Mouse (Mus musculus) megakaryocyte, adult 5-6 weeks (primary cell): ENCODE data around the gene Pam16. TPM values are rescaled to one million over a fixed set of nuclear protein-coding genes. Genes with fewer than 3 reads are reported as not detected.

ENCODE experiments used
- ATAC-seq: 2 replicates; pipeline ENCODE4 v1.8.0; 2016; ENCODE audit warnings: mild to moderate bottlenecking, inconsistent platforms; ENCODE audit not compliant: poor library complexity, severe bottlenecking
- total RNA-seq, 2 experiments: library from RNA; stranded (forward) in 1 of 2; stranded (reverse) in 1 of 2; fragments of 153-499, 151-499 nt in 1 of 2; fragments of 221-1000, 200-1000 nt in 1 of 2; gene quantifications; 2 replicates each; pipeline versions ENCODE4 v1.2.3 to v1.2.4; 2015 to 2017

The Pam16 gene
- total RNA-seq, 2 experiments from 2014 or later, result 18.1 to 30.8 TPM

DNA sequence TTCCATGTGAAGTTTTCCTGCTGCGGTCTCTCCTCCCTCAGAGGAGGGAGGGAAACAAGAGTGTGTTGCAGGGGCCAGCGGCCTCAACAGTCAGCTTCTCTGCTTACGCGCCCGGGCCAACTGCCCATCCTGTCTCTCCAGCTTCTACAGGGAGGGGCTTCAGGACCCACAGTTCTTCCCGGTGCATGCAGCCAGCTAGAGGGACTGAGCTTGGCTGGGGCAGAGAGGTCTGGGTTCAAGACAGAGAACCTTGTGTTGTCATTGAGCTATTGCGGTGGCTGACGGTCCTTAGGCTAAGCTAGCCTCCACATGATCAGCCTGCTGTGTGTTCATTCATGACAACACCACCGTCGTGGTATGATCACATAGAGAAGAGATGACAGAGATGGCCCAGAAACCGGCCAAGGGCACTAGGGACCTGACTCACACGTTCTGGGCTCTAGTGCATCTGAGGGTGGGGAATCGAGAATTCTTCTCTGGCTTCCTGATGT lies 22.9 kb upstream of the Pam16 start:
- no peak for ATAC-seq

DNA sequence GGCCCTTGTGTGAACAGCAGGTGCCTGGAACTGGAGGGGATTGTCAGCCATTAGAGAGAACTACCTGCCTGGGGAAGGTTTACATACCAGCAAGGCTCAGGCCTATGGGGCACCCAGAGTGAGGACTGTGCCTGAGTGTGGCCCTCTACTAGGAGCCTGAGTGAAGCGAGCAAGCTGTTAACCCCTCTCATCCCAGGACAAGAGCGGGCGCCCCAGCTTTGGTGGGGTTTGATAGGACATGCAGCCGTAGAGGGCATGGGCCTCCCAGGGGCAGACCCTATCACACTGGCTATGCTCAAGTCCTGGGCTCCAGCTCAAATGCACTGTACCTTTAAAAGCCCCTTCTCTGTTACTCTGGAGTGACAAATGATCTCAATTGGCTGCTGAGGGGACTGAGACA lies 22.0 kb upstream of the Pam16 start:
- ATAC-seq, result no peak

DNA sequence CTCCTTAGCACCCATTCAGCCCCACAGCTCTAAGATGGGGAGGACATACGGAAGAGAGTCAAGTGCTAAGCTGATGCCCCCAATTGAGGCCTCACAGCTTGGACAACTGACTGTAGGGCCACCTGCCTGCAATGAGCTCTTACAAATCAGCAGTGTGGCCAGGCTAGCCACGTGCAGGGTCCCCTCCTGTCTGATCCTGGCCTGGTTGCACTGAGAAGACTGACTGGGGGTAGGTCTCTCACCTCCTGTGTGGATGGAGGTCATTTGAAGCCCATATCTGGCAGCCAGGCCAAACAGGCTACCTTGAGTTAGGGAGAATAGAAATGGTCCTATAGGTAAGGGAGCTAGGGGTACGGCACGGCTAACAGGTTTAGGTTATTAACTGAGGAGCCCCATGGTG lies 21.1 kb upstream of the Pam16 start:
- no peak for ATAC-seq

DNA sequence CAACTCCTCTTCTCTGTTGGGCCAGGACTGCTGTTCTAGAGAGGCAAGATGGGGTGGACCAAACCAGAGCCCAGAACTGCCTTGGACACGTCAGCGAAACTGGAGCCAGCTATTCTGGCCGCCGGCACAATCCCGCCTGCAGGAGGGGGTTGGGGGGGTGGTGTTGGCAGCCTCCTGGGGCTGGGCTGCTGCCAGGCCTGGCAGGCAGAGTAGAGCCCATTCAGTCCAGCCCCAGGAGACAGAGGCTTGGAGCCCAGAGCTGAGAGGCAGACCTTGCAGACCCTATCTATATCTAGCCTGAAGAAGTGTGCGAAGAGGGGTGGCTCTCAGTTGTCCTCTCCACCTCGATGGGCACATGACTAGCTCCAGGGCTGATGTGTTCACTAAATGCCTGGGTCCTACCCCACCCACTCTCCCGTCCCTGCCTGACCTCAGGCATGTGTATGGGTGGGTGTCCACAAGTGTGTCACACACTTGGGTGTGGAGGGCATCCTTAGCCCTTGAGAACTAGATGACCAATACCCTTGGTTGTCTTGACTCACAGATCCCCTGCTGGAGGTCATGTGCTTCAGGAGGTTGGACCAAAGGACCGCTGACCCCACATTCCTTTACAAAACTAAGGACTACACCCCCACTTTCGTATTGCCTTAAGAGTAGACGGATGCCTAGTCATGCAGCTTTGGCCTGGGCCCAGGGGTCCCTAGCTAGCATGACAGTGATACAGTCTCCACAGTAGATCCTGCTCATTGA lies 19.1 kb upstream of the Pam16 start:
- no peak for ATAC-seq

DNA sequence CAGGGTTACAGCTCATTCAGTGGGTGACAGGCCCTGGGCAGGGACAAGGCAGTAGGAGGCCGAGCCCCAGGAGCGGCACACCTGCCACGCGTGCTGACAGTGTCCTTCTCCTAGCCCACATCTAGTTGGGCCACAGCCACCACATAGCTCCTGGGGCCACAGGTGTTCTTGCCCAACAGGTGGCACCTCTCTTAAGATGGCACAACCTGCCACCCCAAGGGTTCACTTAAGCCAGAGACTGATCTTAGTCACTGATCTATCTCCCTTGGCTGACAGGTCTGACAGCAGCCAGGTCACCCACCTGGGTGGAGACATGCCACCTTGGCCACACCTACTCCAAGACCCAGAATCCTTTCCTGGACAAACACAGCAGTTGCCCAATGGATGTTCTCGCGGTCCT lies 18.1 kb upstream of the Pam16 start:
- no peak for ATAC-seq

DNA sequence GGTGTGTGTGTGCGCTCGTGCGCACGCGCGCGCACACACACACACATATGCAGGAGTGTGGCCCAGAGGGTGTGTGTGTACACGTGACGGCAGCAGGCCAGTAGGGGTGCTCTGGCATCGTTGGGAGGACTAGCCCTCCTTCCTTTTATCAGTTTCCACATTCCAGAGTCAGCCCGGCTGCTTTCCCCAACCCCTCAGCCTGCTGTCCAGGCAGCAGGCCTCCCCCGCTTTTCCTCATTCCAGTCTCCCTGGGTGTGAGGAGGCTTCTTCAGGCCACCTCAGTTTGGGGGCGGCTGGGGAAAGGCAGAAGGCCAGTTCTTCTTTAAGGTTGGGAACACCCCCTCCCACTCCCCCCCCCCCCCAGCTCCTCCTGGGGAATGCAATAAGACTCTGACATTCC lies 17.4 kb upstream of the Pam16 start:
- ATAC-seq, result no peak

DNA sequence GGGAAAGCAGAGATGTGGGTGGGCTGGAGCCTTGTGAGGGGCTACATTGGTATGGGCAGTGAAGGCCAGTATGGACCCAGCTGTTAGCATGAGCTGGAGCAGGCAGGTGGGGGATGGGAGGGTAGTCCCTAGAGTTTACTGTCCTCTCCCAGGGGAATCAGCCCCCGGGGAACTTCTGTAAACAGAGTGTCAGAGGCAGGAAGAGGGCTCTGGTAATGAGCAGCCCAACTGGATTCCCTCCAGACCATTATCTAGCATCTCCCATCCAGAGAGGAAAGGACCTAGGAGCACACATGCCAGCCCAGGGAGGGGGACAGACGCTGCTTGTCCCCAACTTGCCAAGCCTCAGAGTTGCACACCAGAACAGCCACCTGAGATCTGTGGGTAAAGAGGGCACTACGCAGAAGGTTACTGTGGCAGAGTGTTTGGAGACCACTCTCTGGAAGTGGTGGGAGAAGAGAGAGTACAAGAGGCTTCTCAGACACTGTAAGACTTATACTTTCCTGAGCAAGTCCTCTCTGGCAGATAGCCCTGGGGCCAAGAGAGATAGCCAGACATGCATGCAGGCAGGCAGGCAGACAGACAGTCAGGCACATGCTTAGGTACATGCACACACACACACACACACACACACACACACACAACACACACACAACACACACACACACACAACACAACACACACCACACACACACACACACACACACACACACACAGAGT lies 16.5 kb upstream of the Pam16 start:
- ATAC-seq, result no peak

DNA sequence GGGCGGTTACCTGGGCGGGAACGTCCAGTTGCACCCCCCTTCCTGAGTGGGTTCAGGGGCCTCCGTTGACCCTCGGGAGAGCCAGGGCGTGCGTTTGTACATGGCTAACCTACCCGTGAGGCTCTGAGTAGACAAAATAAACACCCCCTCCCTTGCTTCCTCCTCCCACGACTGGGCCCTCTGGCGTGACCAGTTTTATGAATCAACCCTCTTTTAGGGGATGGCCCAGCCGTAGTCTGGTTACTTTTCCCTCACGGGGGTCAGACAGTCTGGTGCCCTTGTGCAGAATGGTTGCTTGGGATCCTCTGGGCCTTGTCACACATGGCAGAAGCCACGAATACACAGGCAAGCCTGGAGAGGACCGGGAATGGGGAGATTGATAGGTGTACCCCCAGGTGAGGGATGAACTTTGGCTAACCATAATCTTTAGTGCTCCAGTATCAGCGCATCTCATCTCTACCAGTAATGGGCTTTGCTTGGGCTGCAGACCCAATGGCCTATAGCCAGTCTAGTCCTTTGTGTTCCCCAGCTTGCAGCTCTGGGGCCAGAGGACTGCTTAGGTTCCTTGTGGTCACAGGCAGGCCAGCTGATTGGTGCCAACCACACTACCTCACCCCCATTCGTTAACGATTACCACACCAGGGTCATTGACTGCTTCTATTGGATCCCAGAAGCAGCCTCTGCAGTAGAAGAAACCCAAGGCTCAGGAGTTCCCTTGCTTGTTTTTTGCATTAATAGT lies 15.6 kb upstream of the Pam16 start:
- peak; percentile 36; the same call in 1 of the 2 replicates for ATAC-seq

DNA sequence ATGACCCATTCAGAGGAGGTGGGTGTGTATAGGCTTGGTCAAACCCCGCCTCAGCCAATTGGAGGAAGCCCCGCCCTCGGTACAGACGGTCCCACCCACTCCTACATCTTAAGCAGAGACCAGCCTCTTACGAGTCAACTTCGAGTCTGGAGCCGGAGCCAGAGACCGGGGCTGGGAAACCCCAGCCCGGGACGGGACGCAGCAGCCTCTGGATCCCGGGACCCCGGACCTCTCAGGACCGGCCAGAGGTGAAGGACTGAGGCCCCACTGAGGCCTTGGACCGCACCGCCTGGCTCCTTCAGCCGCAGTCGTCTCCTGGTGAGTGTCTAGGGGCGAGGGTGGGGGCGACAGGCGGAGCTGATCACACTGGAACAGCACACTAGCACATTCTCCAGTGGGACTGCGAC lies 15.0 kb upstream of the Pam16 start, which contains the start of the genes Vasn and Dnaja3:
Vasn (plus strand) TSS at position 111 of the 407 bp plus-strand sequence.
Dnaja3 (plus strand) TSS at position 159 of the 407 bp plus-strand sequence.
- ATAC-seq, result peak; percentile 78

DNA sequence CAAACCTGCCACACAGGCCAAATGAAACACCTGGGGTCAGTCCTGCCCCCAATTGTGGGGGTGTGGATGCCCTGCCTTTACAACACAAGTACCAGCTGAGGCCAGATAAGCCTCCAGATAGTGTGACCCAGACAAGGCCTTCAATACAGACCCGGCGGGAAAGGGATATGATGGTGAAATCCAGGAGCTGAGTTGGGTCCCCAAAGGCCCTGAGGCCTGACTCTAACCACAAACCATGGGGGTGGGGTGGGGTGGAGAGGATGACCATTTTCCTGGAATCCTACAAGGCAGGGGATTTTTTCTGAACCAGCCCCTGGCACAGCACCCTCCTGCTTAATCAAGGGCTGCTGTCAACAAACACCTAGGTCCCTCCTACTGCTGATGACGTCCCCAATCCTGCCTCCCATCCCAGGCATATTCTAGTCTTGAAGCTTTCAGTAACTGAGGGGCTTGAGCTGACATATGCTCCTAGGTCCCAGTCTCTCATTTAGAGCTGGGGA lies 14.2 kb upstream of the Pam16 start:
- ATAC-seq, result no peak

DNA sequence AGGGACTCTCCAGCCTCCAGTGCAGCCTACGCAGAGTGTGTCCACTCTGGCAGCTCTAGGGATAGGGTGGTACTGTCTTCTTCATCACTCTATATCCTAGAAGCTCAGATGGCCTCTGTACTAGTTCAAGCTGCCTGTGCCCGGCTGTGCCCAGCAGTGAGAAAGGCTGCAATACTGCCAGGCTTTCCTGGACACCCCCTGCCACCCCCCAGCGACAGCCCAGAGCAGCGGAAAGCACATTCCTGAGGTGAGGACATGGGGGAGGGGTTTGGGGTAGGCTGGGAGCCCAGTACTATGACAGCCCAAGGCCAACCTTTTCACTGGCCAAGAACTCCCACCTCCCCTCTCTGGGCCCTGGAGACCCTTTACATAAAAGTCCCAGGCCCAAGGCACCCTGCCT lies 11.0 kb upstream of the Pam16 start:
- no peak for ATAC-seq

DNA sequence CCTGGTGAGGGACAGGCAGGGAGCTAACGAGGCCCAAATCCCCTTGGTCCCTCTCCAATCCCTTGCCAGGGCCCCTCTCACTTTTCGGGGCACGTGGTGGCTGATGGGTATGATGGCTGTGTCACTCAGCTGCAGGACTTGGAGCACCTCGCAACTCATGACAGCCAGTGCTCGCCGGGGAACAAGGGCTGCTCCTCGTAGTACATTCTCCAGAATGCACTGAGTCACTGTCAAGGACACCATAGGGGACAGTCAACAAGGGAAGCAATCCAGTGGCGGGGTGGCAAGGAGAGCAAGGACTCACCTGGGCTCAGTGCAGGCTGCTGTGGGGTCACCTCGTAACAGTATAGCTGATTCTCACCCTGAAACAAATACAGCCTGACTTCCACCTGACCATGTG lies 9.9 kb upstream of the Pam16 start:
- ATAC-seq, result no peak

DNA sequence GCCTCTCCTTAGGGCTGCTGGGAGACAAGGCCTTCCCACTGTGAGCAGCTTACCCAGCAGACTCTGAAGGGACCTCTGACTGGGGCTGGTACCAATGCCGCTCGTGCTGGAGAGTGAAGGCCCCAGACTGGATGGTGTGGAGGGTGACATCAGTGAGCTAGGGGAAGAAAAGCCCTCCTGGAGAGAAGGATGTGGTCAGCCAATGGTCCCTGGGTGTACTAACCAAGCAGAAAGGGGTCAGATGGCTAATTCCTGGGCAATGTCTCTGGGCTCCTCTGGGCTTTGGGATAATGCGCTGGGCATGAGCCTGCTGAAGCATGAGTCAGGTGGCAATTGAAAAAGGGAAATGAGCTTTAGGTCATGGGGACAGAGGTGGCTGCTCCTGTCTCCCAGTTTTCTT lies 8.9 kb upstream of the Pam16 start:
- no peak for ATAC-seq

DNA sequence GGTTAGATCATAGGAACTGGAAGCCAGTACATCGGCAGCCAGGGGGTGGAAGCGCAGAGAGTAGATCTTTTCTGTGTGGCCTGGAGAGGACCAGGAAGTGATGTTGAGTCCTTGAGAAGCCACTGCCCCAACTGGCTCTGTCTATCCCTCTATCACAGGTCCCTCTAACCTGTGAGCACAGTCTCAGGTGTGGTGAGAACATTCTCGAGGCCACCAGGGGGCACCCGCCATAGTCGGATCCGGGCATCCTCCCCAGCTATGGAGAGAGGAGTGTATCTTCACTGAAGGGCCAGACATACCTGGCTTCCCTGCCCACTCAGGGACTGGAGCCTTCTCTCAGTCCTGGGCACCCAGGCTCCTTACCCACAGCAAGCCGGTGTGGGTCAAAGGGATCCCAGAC lies 7.3 kb upstream of the Pam16 start:
- ATAC-seq, result no peak

DNA sequence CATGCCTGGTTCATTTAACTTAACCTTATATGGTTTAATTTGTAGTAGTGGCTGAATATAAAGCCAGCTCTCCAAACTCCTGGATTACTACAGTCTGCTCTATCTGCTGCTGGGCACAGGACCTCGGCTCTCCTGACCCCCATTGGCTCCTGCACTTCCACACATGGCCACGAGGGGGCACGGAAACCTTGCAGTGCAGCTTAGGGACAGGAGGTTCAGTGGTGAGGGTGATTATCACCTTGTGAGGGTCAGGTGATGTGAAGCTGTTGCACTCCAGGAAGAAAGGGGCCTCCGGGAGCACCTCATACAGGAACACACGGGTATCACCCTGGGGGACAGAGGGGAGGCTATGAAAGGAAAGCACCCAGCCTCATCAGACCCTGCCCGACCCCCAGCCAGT lies 5.2 kb upstream of the Pam16 start:
- peak; percentile 87 for ATAC-seq

DNA sequence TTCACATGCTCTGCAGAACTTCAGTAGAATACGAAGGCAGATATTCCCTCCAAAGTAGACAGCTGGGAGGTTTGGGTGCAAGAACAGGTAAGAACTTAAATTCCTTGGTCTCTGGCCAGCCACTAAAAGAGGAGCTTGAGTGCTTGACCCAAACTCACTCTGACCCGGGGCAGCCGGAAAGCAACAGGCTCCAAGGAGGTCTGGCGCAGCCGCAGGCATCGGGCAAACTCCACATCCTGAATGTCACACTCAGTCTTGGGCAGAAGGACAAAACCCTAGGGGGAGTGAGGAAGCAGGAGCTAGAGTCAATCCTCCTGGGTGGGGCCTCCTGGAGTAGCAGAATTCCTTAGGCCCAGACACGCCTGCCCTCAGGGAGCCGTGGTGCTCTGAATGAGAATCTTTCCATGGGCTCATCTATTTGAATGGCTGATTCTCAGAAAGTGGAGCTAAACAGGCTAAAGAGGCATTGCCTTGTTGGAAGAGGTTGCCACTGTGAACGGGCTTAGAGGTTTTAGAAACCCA lies 4.2 kb upstream of the Pam16 start:
- no peak for ATAC-seq

DNA sequence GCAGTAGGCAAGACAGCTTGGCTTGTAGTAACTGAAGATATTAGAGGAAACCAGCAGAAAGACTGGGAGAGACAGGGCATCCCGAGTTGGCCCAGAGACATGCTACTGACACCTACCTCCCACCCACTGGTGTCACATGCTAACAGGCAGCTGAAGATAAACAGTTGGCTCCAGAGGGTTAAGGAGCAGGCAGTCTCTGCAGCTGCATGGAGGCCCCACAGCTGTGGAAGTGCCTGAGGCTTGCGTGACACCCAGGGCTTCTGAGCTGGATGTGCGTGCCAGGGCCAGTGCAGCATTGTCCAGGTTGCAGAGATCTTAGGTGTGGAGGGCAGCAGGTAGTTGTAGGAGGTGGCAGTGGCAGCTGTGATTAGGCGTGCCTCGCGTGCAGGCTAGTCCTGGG lies 2.3 kb upstream of the Pam16 start:
- no peak for ATAC-seq

DNA sequence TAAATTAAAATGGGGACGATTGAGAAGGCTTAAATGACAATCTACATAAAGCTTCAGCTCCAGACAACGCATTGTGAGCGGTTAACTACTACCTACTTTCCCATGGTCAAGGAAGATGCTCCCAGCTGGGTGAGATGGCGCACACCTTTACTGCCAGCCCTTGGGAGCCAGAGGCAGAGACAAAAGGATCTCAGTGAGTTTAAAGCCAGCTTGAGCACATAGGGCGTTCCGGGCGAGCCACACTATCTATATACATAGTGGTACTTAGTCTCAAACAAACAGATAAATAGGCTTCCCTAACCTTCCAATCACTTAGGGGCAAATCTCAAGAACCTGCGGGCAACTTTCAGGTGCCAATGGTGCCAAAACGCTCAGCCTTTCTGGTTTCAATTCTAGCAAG lies 714 bp downstream of the Pam16 start:
- ATAC-seq, result no peak

DNA sequence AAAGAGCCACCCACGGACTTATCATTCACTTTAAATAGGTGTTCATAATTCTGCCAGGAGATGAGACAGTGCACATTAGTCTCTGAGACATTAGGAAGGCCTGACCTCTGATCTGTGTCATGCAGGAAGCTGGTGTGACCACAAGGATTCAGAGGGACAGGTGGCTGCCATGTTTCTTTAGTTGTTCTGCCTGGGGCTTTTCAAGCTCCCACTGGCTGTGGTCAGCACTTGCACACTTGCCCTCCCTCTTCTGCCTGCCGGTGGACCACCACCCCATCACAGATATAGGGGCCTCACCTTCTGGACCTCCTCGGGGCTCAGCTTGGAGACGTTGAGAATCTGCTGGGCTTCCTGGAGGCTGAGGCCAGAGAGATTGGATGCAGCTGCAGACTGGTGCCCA lies 8.0 kb downstream of the Pam16 start:
- ATAC-seq, result no peak

DNA sequence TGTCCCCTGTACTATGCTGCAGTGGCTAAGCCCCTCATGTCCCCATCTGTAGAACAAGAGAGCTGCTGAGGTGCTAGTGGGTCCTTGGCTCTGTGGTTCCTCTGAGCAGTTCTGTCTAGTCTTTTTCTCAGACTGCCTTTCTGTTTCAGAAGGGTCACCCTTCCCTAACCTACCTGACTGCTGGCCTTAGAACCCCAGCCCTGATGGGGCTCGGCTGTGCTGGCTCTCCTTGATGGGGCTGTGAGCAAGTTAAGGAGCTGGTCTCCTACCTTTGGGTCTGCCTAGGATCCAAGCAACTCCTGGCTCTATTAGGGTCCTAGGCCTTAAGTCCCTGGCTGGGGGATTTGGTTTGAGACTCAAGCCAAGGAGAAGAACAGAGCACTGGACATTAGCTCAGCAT lies 9.5 kb downstream of the Pam16 start:
- ATAC-seq, result no peak

DNA sequence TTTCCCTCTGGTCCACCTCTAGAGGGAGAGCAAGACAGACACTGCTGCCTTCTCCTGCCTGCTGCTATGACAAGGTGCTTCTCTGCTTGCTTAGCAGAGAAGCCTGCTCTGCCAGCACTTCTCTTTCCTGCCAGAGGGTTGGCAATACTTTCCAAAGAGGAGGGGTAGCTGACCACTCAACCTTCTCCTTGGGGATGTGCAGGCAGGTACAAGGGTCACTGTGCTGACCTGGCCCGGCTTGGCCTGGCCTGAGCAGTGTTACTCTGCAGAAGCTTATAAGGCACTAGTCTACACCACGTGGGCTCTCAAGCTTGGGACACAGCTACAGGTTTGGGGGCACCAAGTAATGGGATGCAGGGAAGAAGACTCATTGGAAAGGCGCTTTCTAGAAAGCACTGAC lies 10.1 kb downstream of the Pam16 start:
- no peak for ATAC-seq
